Mouse (Mus musculus) intestine, postnatal 0 days (tissue): ENCODE results near the gene Zkscan17. TPM values are rescaled to one million over a fixed set of nuclear protein-coding genes. Genes with fewer than 3 reads are reported as not detected.
A peak's percentile ranks its signal among the peaks of the same experiment; 100 is the strongest.

Source experiments
- ATAC-seq: fragments of 200-750 bp; cut with Nextera tagmentation; 2 replicates; pipeline ENCODE4 v1.8.0; 2017; ENCODE audit warnings: mild to moderate bottlenecking, moderate TSS enrichment, moderate library complexity
- H3K27ac ChIP-seq: fragments of 300-500 bp; sonication (generic); 2 replicates; pipeline ENCODE4 v1.5.1; 2014; ENCODE audit warnings: mild to moderate bottlenecking, low read depth, low read length, moderate library complexity
- H3K27me3 ChIP-seq: fragments of 300-500 bp; sonication (generic); replicated peaks from 2 replicates; pipeline ENCODE4 v1.6.1; 2014; ENCODE audit warnings: low read length, mixed read lengths; ENCODE audit not compliant: control insufficient read depth, insufficient read depth
- H3K36me3 ChIP-seq: fragments of 300-500 bp; sonication (generic); 2 replicates; pipeline ENCODE4 v1.6.1; 2014; ENCODE audit warnings: mild to moderate bottlenecking, moderate library complexity; ENCODE audit not compliant: control insufficient read depth, insufficient read depth
- H3K4me1 ChIP-seq: fragments of 300-500 bp; sonication (generic); replicated peaks from 2 replicates; pipeline ENCODE4 v1.6.1; 2014; ENCODE audit warnings: antibody characterized with exemption, low read length, mixed read lengths; ENCODE audit not compliant: control insufficient read depth, insufficient read depth
- H3K4me2 ChIP-seq: fragments of 300-500 bp; sonication (generic); replicated peaks from 2 replicates; pipeline ENCODE4 v1.6.1; 2014; ENCODE audit warnings: low read depth, mild to moderate bottlenecking, moderate library complexity
- H3K4me3 ChIP-seq: fragments of 300-500 bp; sonication (generic); 2 replicates; pipeline ENCODE4 v1.5.1; 2014; ENCODE audit warnings: low read depth, low read length
- H3K9ac ChIP-seq: fragments of 300-500 bp; sonication (generic); 2 replicates; pipeline ENCODE4 v1.6.1; 2014; ENCODE audit warnings: mild to moderate bottlenecking, low read depth, low read length
- H3K9me3 ChIP-seq: fragments of 300-500 bp; sonication (generic); 2 replicates; pipeline ENCODE4 v1.6.1; 2016; ENCODE audit warnings: mixed run types; ENCODE audit not compliant: control insufficient read depth
- CTCF ChIP-seq: sonication (generic); IDR thresholded peaks from 2 replicates; pipeline ENCODE4 v1.5.1; 2016; ENCODE audit warnings: low read depth, mild to moderate bottlenecking, control low read depth, antibody characterized with exemption, moderate library complexity
- WGBS: fragments of 180-500 bp; shearing (Covaris S2); extraction: QIAGEN DNeasy Blood & Tissue Kit; methylation state at CpG from one replicate; pipeline ENCODE4 v1.1.7; 2014; 5-methylcytosine and 5-hydroxymethylcytosine counted together
- polyA plus RNA-seq: library from polyadenylated mRNA; unstranded; fragments of >200 nt; fragmentation: Nextera tagmentation; extraction: Ambion mirVana; gene quantifications from 2 replicates; pipeline ENCODE4 v1.2.1, GENCODE M21; 2015

Zkscan17 gene
- polyA plus RNA-seq, 1 experiment from 2014 or later = 6.2 TPM

DNA sequence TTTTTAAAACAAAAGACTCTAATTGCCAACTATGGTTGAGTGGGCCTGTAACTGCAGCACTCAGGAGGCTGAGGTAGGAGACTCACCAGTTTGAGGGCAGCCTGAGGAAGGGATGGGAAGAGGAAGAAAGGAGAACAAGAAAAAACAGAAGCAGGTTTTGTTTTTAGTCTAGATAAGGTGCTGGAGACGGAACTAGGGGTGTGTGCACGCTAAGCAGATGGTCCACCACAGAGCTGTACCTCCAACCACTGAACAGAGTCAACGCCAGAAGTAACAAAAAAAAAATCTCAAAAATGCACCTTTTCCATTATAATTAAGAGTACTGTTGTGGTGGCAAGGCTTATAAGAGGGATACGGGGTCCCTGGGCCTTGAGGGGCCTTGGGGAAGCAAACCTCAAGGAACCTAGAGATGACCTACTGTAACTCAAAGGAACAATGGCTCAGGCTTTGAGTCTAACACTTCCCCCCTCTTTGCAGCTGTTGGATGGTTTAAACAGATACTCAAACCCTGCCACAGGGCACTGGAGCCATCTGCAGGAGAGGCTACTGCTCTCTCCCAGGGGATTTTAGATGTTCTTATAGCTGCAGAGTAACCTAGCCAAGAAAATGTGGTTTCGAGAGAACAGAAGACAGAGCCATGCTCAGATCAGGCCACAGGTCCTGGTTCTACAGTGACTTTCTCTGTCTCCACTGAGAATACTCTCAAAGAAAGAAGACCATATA lies 24.4 kb downstream of the Zkscan17 start:
- ATAC-seq = no peak
- Histone ChIP-seq H3K36me3 (peaks cover 64% of the 10 kb centered on the region), H3K27ac (no peak overlapping the region), H3K4me1 (no peaks in the 10 kb centered on the region), H3K27me3 (no peaks in the 10 kb centered on the region), H3K9ac (no peak overlapping the region), H3K4me3 (no peak overlapping the region), H3K9me3 (no peaks in the 10 kb centered on the region), H3K4me2 (no peak overlapping the region)
- no peak for TF ChIP-seq CTCF
- WGBS = 91% methylated on average over 5 of the region's 5 CpGs

DNA sequence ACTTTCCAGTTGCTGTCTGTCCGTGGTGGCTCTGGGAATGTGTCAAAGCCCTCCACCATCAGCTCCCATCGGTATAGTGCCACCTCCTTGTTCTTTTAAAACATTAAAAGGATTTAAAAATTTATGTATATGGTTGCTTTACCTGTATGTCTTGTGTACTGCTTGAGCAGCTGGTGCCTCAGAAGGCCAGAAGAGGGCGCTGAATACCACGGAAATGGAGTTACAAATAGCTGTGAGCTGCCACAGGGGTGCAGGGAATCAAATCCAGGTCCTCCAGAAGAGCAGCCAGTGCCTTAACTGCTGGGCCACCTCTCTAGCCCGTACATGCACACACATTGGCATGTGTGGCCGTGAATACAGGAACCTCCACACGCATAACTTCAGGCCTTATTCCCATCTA lies 28.8 kb downstream of the Zkscan17 start:
- peaks cover 91% of the 10 kb centered on the region for H3K36me3 ChIP-seq
- WGBS = 92% methylated on average over 7 of the region's 7 CpGs

DNA sequence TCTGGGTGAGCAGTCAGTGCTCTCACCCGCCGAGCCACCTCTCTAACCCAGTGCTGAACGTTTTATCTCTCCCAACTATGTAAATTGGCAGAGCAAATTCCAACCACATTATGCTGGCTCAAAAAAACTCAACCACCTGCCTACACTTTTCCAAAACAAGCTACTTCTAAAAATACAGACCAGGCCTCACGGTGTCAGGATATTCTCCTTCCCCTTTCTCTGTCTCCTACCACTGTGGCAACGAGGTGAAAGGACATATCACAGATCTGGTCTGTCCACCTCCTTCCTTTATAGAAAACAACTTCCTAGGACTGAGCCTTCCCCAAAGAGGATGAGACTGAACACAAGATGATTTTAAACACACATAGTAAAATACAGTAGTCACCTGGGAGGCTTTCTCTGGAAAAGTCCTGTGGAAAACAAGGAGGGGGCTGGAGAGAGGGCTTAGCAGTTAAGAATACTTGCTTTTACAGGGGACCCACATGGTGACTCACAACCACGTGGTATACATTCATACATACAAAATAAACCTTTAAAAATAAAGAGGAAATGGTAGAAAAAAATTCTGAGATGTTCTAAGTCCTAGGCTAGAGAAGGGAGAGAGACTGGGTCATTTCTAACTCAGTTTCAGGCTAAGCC lies 29.8 kb downstream of the Zkscan17 start:
- no peak for TF ChIP-seq CTCF
- no peak for ATAC-seq
- H3K9ac ChIP-seq = no peak overlapping the region

More for the DNA sequence above, 28.8 kb downstream of the Zkscan17 start:
- H3K4me2 ChIP-seq = no peak overlapping the region
- TF ChIP-seq CTCF = peak; percentile 26; the same call in 1 of the 2 replicates
- no peaks in the 10 kb centered on the region for H3K9me3 ChIP-seq
- no peaks in the 10 kb centered on the region for H3K4me1 ChIP-seq
- H3K27me3 ChIP-seq = no peaks in the 10 kb centered on the region
- no peak overlapping the region for H3K9ac ChIP-seq
- H3K27ac ChIP-seq = no peak overlapping the region
- H3K4me3 ChIP-seq = no peak overlapping the region
- ATAC-seq = no peak

DNA sequence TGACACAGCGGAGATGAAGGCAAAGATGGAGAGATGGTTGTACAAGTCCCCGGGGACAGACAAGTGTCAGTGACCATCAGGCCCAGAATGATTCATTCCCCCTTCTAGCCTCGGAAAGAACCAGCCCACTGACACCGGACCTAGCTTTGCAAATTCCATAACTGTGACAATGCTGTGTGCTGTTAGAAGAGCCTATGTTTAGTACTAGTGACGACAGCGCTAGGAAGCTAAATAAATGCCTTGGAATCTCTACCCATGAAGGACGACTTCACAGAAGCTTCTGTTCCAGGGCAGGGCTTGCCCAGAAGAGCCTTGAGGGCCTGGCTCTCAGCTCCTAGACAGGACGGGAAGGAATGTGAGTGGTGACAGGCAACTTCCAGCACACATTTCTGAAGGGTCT lies 40.3 kb downstream of the Zkscan17 start:
- Histone ChIP-seq H3K9ac (no peak overlapping the region), H3K4me2 (no peak overlapping the region), H3K4me1 (no peaks in the 10 kb centered on the region), H3K27me3 (no peaks in the 10 kb centered on the region), H3K9me3 (no peaks in the 10 kb centered on the region), H3K4me3 (no peak overlapping the region), H3K27ac (no peak overlapping the region), H3K36me3 (peaks cover 48% of the 10 kb centered on the region)
- no peak for TF ChIP-seq CTCF
- 80% methylated on average over 8 of the region's 8 CpGs for WGBS
- no peak for ATAC-seq

More for the DNA sequence above, 29.8 kb downstream of the Zkscan17 start:
- H3K9me3 ChIP-seq = no peaks in the 10 kb centered on the region
- H3K27me3 ChIP-seq = no peaks in the 10 kb centered on the region
- no peak overlapping the region for H3K27ac ChIP-seq
- H3K4me2 ChIP-seq = no peak overlapping the region
- peaks cover 91% of the 10 kb centered on the region for H3K36me3 ChIP-seq
- H3K4me1 ChIP-seq = no peaks in the 10 kb centered on the region
- H3K4me3 ChIP-seq = no peak overlapping the region
- 72% methylated on average over 6 of the region's 6 CpGs for WGBS

DNA sequence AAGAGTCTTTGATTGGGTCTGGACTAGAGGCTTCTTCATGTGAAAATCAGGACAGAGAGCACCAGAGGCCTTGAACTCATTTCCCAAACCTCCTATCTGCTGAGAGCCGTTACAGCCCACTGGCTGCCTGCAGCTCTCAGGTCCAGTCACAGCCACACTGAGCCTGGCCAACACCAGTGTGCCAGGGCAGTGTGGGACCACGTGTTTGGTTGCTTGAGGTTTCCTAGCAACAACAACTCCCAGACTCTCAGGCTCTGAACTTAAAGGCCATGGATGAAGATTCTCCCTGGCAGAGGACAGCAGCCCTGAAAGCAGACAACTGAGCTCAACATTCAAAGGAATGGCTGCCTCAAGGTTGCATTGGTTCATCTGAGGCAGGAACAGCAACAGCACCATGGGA lies 40.9 kb downstream of the Zkscan17 start:
- H3K9ac ChIP-seq = no peak overlapping the region
- H3K4me1 ChIP-seq = no peaks in the 10 kb centered on the region
- no peaks in the 10 kb centered on the region for H3K9me3 ChIP-seq
- no peak for TF ChIP-seq CTCF
- H3K27ac ChIP-seq = no peak overlapping the region
- no peak overlapping the region for H3K4me2 ChIP-seq
- WGBS = 57% methylated on average over 2 of the region's 2 CpGs
- H3K36me3 ChIP-seq = peaks cover 42% of the 10 kb centered on the region
- no peak overlapping the region for H3K4me3 ChIP-seq
- ATAC-seq = no peak
- H3K27me3 ChIP-seq = no peaks in the 10 kb centered on the region

DNA sequence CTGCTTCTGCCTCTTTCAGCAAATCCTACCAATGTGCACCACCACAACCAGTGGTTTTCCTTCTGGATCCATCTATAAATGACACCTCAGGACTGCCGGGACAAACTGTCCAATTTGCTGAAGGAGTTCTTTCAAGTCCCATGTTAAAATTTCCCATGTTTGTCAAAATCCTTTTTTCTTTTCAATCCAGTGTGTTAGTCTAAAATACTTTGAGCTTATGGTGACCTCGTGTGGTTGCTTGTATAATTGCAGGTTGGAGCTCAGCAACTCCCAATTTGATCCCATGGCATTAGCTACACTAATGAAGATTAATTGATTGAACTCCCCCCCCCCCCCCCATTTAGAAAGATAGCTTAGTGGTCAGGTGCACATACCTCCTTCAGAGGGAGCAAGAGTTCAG lies 43.3 kb downstream of the Zkscan17 start:
- H3K4me1 ChIP-seq = no peaks in the 10 kb centered on the region
- no peaks in the 10 kb centered on the region for H3K27me3 ChIP-seq
- no peak overlapping the region for H3K4me3 ChIP-seq
- H3K27ac ChIP-seq = no peak overlapping the region
- H3K36me3 ChIP-seq = peaks cover 28% of the 10 kb centered on the region
- WGBS = 7% methylated on average over 2 of the region's 2 CpGs
- ATAC-seq = no peak
- no peak overlapping the region for H3K4me2 ChIP-seq
- TF ChIP-seq CTCF = peak; percentile 76
- no peak overlapping the region for H3K9ac ChIP-seq
- no peaks in the 10 kb centered on the region for H3K9me3 ChIP-seq
